Comparison of ENCODE assay signal across 27 mouse cellular contexts in the genomic region with DNA sequence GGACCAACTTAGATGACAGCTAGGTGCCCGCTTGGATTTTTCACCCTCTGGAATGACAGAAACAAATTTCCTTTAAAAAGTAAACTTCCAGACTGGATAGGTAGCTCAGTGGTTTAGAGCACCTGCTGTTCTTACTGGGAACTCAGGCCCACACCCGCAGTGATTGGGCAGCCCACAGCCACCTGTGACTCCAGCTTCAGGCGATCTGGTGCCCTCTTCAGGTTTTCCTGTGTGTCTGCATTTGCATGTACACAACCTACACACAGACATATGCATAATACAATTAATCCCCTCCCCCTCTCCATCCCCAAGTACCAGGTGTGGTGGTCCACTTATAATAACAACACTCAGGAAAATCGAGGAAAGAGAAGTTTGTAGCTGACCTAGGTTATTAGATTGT.
DNase-seq lines count a peak whose midpoint lies in the region; TF ChIP-seq lines count a peak whose summit lies in the region.
"Had no signal": no experiment of that assay in that cellular context is flagged by ENCODE, and none has a peak within 500 bp of the region (broad histone marks: within the 10 kb centered on the region; RNA-seq: fewer than 3 reads in every experiment).

No protein-coding gene starts in this region.

- H3K36me3 ChIP-seq in E14TG2a.4 (ENCODE audit: insufficient read depth, low read length) (no peaks in the 10 kb centered on the region), ES-Bruce4 (ENCODE audit: control insufficient read depth, insufficient read depth, low read length, poor library complexity, severe bottlenecking) (no peaks in the 10 kb centered on the region)
- H3K36me3 ChIP-seq: embryonic facial prominence, embryonic 13.5 days; forebrain, embryonic 10.5 days; forebrain, embryonic 15.5 days; heart, embryonic 10.5 days; heart, embryonic 15.5 days; hindbrain, embryonic 13.5 days; limb, embryonic 12.5 days; neural tube, embryonic 12.5 days had no signal

- no peak for TF ChIP-seq EP300 in ES-Bruce4 (IDR thresholded peaks at IDR 0.05; ENCODE audit: insufficient read depth, low read depth, low read length)

- TF ChIP-seq POLR2A in ES-Bruce4 (IDR thresholded peaks at IDR 0.05; ENCODE audit: insufficient read depth, low read length): no peak
- no peak for TF ChIP-seq POLR2A in brain, embryonic 14.5 days (IDR thresholded peaks at IDR 0.05; ENCODE audit: borderline replicate concordance, extremely low read depth, insufficient read depth, insufficient read length, poor library complexity, severe bottlenecking)

- no peaks in the 10 kb centered on the region for H3K4me1 ChIP-seq in E14TG2a.4 (replicated peaks; ENCODE audit: low read depth, low read length)
- H3K4me1 ChIP-seq in ES-Bruce4 (ENCODE audit: control insufficient read depth, insufficient read depth, low read length): no peaks in the 10 kb centered on the region
- H3K4me1 ChIP-seq: embryonic facial prominence, embryonic 13.5 days; forebrain, embryonic 15.5 days; heart, embryonic 10.5 days; heart, embryonic 15.5 days; limb, embryonic 12.5 days; neural tube, embryonic 12.5 days had no signal

- H3K9ac ChIP-seq in ES-Bruce4 (ENCODE audit: low read depth, poor library complexity, severe bottlenecking): no peak overlapping the region
- H3K9ac ChIP-seq: embryonic facial prominence, embryonic 13.5 days; forebrain, embryonic 15.5 days; heart, embryonic 15.5 days; hindbrain, embryonic 13.5 days; limb, embryonic 12.5 days; neural tube, embryonic 12.5 days had no signal

- peaks cover 18% of the 10 kb centered on the region for H3K27me3 ChIP-seq in E14TG2a.4 (ENCODE audit: insufficient read depth, low read length)
- H3K27me3 ChIP-seq in ES-Bruce4 (ENCODE audit: control insufficient read depth, insufficient read depth, low read length, poor library complexity, severe bottlenecking): no peaks in the 10 kb centered on the region
- H3K27me3 ChIP-seq: embryonic facial prominence, embryonic 13.5 days; forebrain, embryonic 15.5 days; hindbrain, embryonic 13.5 days; limb, embryonic 12.5 days; neural tube, embryonic 12.5 days had no signal

- no peak for DNase-seq in layer of hippocampus, adult 2 months (ENCODE audit: low spot score in 2 of 2)
- DNase-seq in layer of hippocampus, adult 8-10 months (ENCODE audit: low spot score in 2 of 2): no peak
- DNase-seq in brain, embryonic 14.5 days (ENCODE audit: low read depth): no peak
- DNase-seq in ovary, postnatal 36 days (ENCODE audit: low spot score): no peak
- no peak for DNase-seq in gastrocnemius, postnatal 25 days
- DNase-seq: adrenal gland, adult 2 months; B cell, adult 2 months; cerebellum, adult 8-10 months; cerebellum, postnatal 25 days; gastrocnemius, postnatal 10 days; heart, adult 11 months; heart, postnatal 36 days; kidney, adult 18-20 months; kidney, postnatal 10 days; lung, postnatal 10 days; thymus, postnatal 4 days had no signal

- H3K9me3 ChIP-seq in E14TG2a.4 (ENCODE audit: low read length) (no peaks in the 10 kb centered on the region), ES-Bruce4 (replicated peaks; ENCODE audit: control insufficient read depth, insufficient read depth, low read length, poor library complexity, severe bottlenecking) (no peaks in the 10 kb centered on the region)
- H3K9me3 ChIP-seq: embryonic facial prominence, embryonic 13.5 days; forebrain, embryonic 10.5 days; forebrain, embryonic 15.5 days; heart, embryonic 10.5 days; heart, embryonic 15.5 days; hindbrain, embryonic 13.5 days; limb, embryonic 12.5 days; neural tube, embryonic 12.5 days had no signal

- no peak overlapping the region for H3K4me3 ChIP-seq in layer of hippocampus, adult 2 months
- no peak overlapping the region for H3K4me3 ChIP-seq in E14TG2a.4 (replicated peaks; ENCODE audit: low read length)
- no peak overlapping the region for H3K4me3 ChIP-seq in ES-Bruce4 (ENCODE audit: low read depth, low read length)
- H3K4me3 ChIP-seq: embryonic facial prominence, embryonic 13.5 days; forebrain, embryonic 10.5 days; forebrain, embryonic 15.5 days; heart, embryonic 10.5 days; heart, embryonic 15.5 days; hindbrain, embryonic 13.5 days; limb, embryonic 12.5 days; myocyte; neural tube, embryonic 12.5 days had no signal

- no peak overlapping the region for H3K27ac ChIP-seq in layer of hippocampus, adult 2 months
- no peak overlapping the region for H3K27ac ChIP-seq in ES-Bruce4 (ENCODE audit: insufficient read depth, low read length)
- H3K27ac ChIP-seq: embryonic facial prominence, embryonic 13.5 days; forebrain, embryonic 10.5 days; forebrain, embryonic 15.5 days; heart, embryonic 10.5 days; heart, embryonic 15.5 days; hindbrain, embryonic 13.5 days; limb, embryonic 12.5 days; neural tube, embryonic 12.5 days had no signal

- TF ChIP-seq CTCF in layer of hippocampus, adult 2 months (conservative IDR thresholded peaks at IDR 0.05): 0 out of 2 replicates have a peak, but pooled peaks have one; percentile 13
- TF ChIP-seq CTCF in E14TG2a.4 (conservative IDR thresholded peaks at IDR 0.05; ENCODE audit: low read length): peak; percentile 26
- TF ChIP-seq CTCF in ES-Bruce4 (IDR thresholded peaks at IDR 0.05; ENCODE audit: low read depth, low read length): peak; percentile 8
- peak; percentile 11; the same call in 1 of the 2 replicates for TF ChIP-seq CTCF in brain, embryonic 14.5 days (IDR thresholded peaks at IDR 0.05; ENCODE audit: borderline replicate concordance, extremely low read depth, insufficient read depth, insufficient read length)
